Mouse (Mus musculus) bone marrow, adult 2 months (tissue): ENCODE measurements at regions not wholly inside any gene's neighbourhood (a gene's known extent, or its start where the extent isn't known, plus 50 kb on each side); places are given as distances from the start of the nearest gene placed in this dataset.
"Not testable (repeated sequence)": the region's sequence is repeated elsewhere in the genome, so short reads cannot be mapped to it uniquely, and the experiment has no call there.

Experiments used
- H3K27ac ChIP-seq: fragments of 200-500 bp; 2 replicates; pipeline ENCODE4 v1.5.1; 2012; ENCODE audit warnings: low read depth, mild to moderate bottlenecking, control low read depth, inconsistent platforms, low read length; ENCODE audit not compliant: control insufficient read depth, poor library complexity, insufficient read depth
- H3K4me1 ChIP-seq: fragments of 200-500 bp; 2 replicates; pipeline ENCODE4 v1.6.1; 2011; ENCODE audit warnings: low read length; ENCODE audit not compliant: control insufficient read depth, insufficient read depth
- H3K4me3 ChIP-seq: fragments of 200-500 bp; replicated peaks from 2 replicates; pipeline ENCODE3; 2011; ENCODE audit warnings: mild to moderate bottlenecking, low read depth, low read length, control low read depth; ENCODE audit not compliant: control insufficient read depth
- CTCF ChIP-seq: fragments of 200-500 bp; IDR thresholded peaks from 2 replicates; pipeline ENCODE4 v1.5.1; 2011; ENCODE audit warnings: low read length, control low read depth; ENCODE audit not compliant: control insufficient read depth, insufficient read depth
- POLR2A ChIP-seq: fragments of 200-500 bp; IDR thresholded peaks from 2 replicates; pipeline ENCODE4 v1.6.1; 2011; ENCODE audit warnings: low read depth, mild to moderate bottlenecking, control low read depth, low read length, borderline replicate concordance; ENCODE audit not compliant: control insufficient read depth
- WGBS: fragments of 180-500 bp; shearing (Covaris S2); methylation state at CpG from one replicate; pipeline ENCODE4 v1.1.7; 2018; 5-methylcytosine and 5-hydroxymethylcytosine counted together

GRCm38 (mm10) chr6:69516226-69516625 lies 1275.8 kb downstream of the Rpia start:
- not testable (repeated sequence) for H3K4me1 ChIP-seq, H3K4me3 ChIP-seq, H3K27ac ChIP-seq
- WGBS = 86% methylated on average over 15 of the region's 15 CpGs

GRCm38 (mm10) chr6:69507995-69508394 lies 1284.0 kb downstream of the Rpia start:
- Histone ChIP-seq H3K4me1 (no peaks in the 10 kb centered on the region), H3K4me3 (no peak overlapping the region), H3K27ac (no peak overlapping the region)
- 78% methylated on average over 3 of the region's 3 CpGs for WGBS
- TF ChIP-seq POLR2A (no peak), CTCF (no peak)

GRCm38 (mm10) chr6:69500056-69500455 lies 1292.0 kb downstream of the Rpia start:
- not testable (repeated sequence) for H3K4me1 ChIP-seq, H3K4me3 ChIP-seq
- H3K27ac ChIP-seq = peak overlapping the region; percentile 51; the same call in 1 of the 2 replicates
- 38% methylated on average over 5 of the region's 5 CpGs for WGBS
